Mouse (Mus musculus): Measurements from ENCODE around the gene Mlx. TPM values are rescaled to one million over a fixed set of nuclear protein-coding genes. Genes with fewer than 3 reads are reported as not detected.

Gene Mlx
- polyA plus RNA-seq, 1 experiment from 2014 or later = 87.3 TPM

DNA sequence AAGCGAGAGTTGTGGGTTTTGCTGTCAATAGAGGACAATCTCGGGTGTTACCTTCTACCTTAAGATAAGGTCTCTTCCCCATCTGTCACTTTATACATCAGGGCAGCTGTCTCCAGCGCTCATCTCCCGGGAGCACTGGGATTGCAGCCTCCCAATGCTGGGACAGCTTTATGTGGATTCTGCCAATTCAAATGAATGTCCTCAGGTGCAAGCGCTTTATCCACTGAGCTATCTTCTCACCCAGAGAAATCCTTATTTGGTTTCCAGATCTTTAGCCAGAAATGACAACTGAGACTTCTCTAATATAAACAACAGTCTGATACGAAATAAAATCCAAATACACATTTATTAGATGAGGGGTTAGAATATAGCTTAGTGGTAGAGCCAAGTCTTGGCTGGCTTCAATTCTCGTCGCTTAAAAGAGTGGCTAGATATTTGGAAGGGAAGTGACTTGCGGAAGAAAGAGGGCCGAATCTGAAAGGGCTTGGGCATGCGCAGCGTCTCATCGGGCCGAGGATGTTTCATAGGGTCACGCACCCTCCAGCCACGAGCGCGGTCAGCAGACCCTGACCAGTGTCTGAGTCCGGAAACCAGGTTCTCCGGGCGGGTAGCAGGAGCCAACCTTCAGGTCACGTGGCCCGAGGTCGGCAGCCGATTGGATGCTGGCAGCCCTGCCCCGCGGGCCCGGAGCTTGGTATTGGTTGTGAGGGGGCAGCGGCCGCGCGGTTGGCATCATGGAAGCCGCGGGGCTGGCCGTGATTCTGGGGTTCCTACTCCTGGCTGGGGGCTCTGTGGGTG, 17.5 kb upstream of the Mlx start, which contains the start of gene Naglu:
Gene Naglu, plus strand, starts transcription at position 622 of the 798 bp plus-strand sequence.
- 4% methylated on average over 35 of the region's 35 CpGs for WGBS

DNA sequence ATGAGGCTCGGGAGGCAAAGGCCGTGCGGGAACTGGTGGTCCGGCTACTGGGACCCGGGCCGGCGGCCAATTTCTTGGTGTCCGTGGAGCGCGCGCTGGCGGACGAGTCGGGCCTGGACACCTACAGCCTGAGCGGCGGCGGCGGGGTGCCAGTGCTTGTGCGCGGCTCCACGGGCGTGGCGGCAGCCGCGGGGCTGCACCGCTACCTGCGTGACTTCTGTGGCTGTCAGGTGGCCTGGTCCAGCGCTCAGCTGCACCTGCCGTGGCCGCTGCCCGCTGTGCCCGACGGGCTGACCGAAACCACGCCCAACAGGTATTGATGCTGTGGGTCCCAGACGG, 16.9 kb upstream of the Mlx start:
- peak; percentile 62 for ATAC-seq (ENCODE audit: low read depth)
- Histone ChIP-seq H3K4me1 (replicated peaks) (peaks cover 29% of the 10 kb centered on the region), H3K9ac (peak overlapping the region; percentile 89), H3K36me3 (no peaks in the 10 kb centered on the region), H3K4me3 (peak overlapping the region; percentile 80), H3K4me2 (peak overlapping the region; percentile 97), H3K9me3 (no peaks in the 10 kb centered on the region), H3K27me3 (0 out of 2 replicates have a peak, but pooled peaks cover 11% of the 10 kb centered on the region), H3K27ac (replicated peaks) (peak overlapping the region; percentile 81)
- under 1% methylated on average over 36 of the region's 36 CpGs for WGBS

More for the DNA sequence above, 17.5 kb upstream of the Mlx start, which contains the start of gene Naglu:
- H3K9me3 ChIP-seq = no peaks in the 10 kb centered on the region
- H3K9ac ChIP-seq = peak within 1 kb of the TSS; percentile 89
- H3K27ac ChIP-seq (replicated peaks) = peak within 1 kb of the TSS; percentile 81
- ATAC-seq (ENCODE audit: low read depth) = peak; percentile 90
- 0 out of 2 replicates have a peak, but pooled peaks cover 11% of the 10 kb centered on the region for H3K27me3 ChIP-seq
- H3K4me1 ChIP-seq (replicated peaks) = peaks cover 29% of the 10 kb centered on the region
- no peaks in the 10 kb centered on the region for H3K36me3 ChIP-seq
- H3K4me3 ChIP-seq = peak within 1 kb of the TSS; percentile 80
- H3K4me2 ChIP-seq = peak within 1 kb of the TSS; percentile 97

DNA sequence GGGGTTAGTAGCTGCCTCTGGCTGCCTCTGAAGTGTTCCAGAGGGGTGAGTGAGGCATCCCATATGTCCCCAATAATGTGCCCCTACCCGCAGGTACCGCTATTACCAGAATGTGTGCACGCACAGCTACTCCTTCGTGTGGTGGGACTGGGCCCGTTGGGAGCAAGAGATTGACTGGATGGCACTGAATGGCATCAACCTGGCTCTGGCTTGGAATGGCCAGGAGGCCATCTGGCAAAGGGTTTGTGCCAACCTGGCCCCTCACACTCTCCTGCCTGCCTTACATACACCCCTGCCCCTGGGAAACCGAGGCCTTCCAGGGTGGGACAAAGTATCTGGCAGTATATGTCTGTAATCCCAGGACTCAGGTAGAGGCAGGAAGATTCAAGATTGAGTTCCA, 16.1 kb upstream of the Mlx start:
- peak overlapping the region; percentile 80 for H3K4me3 ChIP-seq
- peak overlapping the region; percentile 97 for H3K4me2 ChIP-seq
- no peaks in the 10 kb centered on the region for H3K36me3 ChIP-seq
- no peaks in the 10 kb centered on the region for H3K9me3 ChIP-seq
- peaks cover 14% of the 10 kb centered on the region; the same call in 1 of the 2 replicates for H3K27me3 ChIP-seq
- no peak for ATAC-seq (ENCODE audit: low read depth)
- 74% methylated on average over 6 of the region's 6 CpGs for WGBS
- peaks cover 29% of the 10 kb centered on the region for H3K4me1 ChIP-seq (replicated peaks)
- peak overlapping the region; percentile 89 for H3K9ac ChIP-seq
- H3K27ac ChIP-seq (replicated peaks) = no peak overlapping the region

DNA sequence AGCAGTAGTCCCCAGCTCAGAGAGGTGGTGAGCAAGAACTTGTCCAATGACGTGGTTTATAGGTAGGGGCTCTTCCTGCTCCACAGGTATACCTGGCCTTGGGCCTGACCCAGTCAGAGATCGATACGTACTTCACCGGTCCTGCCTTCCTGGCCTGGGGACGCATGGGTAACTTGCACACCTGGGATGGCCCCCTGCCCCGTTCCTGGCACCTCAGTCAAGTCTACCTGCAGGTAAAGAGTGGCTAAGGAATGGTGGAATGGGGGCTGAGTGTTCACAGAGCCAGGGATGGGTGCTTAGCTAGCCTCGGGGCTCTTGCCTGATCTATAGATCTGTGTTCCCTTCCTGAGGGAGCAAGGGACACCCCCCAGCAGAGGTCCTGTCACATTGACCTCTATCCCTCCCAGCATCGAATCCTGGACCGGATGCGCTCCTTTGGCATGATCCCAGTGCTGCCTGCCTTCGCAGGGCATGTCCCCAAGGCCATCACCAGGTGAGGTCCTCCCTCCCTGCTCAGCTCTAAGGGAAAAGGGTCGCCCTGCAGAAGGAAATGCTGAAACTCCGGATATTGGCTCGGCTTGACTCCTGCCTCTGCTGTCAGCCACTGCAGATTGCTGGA, 15.2 kb upstream of the Mlx start:
- peaks cover 20% of the 10 kb centered on the region for H3K4me1 ChIP-seq (replicated peaks)
- H3K27me3 ChIP-seq = peaks cover 24% of the 10 kb centered on the region
- no peak overlapping the region for H3K4me2 ChIP-seq
- WGBS = 75% methylated on average over 14 of the region's 14 CpGs
- H3K27ac ChIP-seq (replicated peaks) = no peak overlapping the region
- peaks cover 6% of the 10 kb centered on the region; the same call in 1 of the 2 replicates for H3K36me3 ChIP-seq
- no peak for ATAC-seq (ENCODE audit: low read depth)
- H3K4me3 ChIP-seq = no peak overlapping the region
- no peak overlapping the region for H3K9ac ChIP-seq
- no peaks in the 10 kb centered on the region for H3K9me3 ChIP-seq

DNA sequence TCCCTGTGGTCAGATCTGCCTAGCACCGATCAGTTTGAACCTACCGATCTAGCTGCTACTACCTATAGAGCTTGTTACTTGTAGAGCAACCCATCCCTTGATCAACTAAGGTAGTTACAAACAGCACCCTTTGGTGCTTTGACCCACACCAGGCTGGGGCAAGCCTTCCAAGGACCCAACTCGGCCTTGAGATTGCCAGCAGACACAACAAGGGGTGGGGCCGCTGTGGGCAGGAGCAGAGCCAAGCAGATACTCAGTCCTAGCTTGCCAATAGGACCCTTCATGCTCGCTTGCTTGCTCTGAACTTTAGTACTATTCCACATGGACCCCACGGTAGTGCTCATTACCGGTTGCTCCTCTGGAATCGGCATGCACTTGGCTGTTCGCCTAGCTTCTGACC, 9.0 kb upstream of the Mlx start, which contains the start of gene Hsd17b1:
Gene Hsd17b1, plus strand, starts transcription at position 291 of the 400 bp plus-strand sequence.
- no peak within 1 kb of the TSS for H3K4me2 ChIP-seq
- no peak within 1 kb of the TSS for H3K27ac ChIP-seq (replicated peaks)
- no peaks in the 10 kb centered on the region for H3K9me3 ChIP-seq
- 72% methylated on average over 9 of the region's 9 CpGs for WGBS
- H3K36me3 ChIP-seq = peaks cover 6% of the 10 kb centered on the region; the same call in 1 of the 2 replicates
- H3K9ac ChIP-seq = no peak within 1 kb of the TSS
- no peak within 1 kb of the TSS for H3K4me3 ChIP-seq
- ATAC-seq (ENCODE audit: low read depth) = no peak
- H3K4me1 ChIP-seq (replicated peaks) = peaks cover 21% of the 10 kb centered on the region
- H3K27me3 ChIP-seq = peaks cover 57% of the 10 kb centered on the region

DNA sequence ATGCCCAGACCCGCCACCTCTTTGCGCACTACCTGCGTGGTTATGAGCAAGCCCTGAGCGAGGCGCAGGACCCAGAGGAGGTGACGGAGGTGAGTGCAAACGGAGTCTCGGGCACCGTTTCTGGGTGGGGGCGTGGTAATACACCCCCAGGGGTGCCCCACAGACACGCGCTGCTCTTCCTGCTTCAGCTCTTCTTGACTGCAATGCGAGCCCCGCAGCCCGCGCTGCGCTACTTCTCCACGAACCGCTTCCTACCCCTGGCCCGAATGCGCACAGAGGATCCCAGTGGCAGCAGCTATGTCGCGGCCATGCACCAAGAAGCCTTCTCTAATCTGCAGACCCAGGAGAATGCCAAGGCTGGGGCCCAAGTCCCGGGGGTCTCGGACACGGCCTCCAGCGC, 7.3 kb upstream of the Mlx start:
- Histone ChIP-seq H3K36me3 (peaks cover 9% of the 10 kb centered on the region; the same call in 1 of the 2 replicates), H3K9me3 (no peaks in the 10 kb centered on the region), H3K27me3 (peaks cover 57% of the 10 kb centered on the region), H3K4me2 (peak overlapping the region; percentile 20), H3K4me1 (replicated peaks) (peaks cover 32% of the 10 kb centered on the region), H3K4me3 (no peak overlapping the region), H3K27ac (replicated peaks) (no peak overlapping the region), H3K9ac (0 out of 2 replicates have a peak overlapping the region, but pooled peaks have one; percentile 17)
- WGBS = 2% methylated on average over 27 of the region's 27 CpGs
- ATAC-seq (ENCODE audit: low read depth) = no peak

DNA sequence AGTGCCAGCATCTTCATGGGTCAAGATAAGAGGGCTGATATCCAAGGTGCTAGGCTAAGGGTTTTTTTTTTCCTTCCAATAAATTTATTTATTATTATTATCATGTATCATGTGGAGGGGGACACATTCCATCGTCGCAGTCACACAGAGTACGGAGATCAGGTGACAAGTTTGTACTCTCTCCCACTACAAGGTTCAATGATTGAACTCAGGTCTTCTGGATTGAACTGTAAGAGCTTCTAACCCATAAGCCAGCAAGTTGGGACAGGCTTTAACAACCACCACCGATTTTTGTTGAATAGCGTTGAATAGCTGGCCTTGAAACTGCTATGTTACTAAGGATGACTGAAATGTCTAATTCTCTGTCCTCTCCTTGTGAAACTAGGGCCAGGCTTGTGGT, 6.7 kb upstream of the Mlx start:
- WGBS = 68% methylated on average over 5 of the region's 5 CpGs
- Histone ChIP-seq H3K4me2 (no peak overlapping the region), H3K27me3 (peaks cover 57% of the 10 kb centered on the region)

DNA sequence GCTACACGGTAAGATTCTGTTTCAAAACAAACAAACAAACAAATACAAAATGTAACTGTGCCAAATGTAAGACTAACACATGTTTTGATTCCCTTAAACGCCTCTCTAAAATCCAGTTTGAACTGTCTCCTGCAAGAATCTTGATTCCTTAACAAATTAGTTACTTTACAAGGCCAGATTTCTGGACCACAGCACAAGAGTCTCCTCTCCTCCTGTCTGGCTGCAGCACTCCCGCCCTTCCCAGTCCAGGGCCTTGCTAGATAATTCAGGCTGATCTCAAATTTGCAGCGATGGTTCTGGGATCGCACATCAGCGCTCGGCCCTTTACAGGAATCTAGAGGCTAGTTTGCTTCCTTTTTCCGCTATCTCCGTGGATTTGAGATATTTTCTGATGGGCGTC, 5.4 kb upstream of the Mlx start:
- peak overlapping the region; percentile 92 for H3K27ac ChIP-seq (replicated peaks)
- 5% methylated on average over 10 of the region's 10 CpGs for WGBS
- no peaks in the 10 kb centered on the region for H3K9me3 ChIP-seq
- H3K9ac ChIP-seq = peak overlapping the region; percentile 95
- H3K4me3 ChIP-seq = peak overlapping the region; percentile 69
- H3K36me3 ChIP-seq = peaks cover 8% of the 10 kb centered on the region
- H3K4me1 ChIP-seq (replicated peaks) = peaks cover 45% of the 10 kb centered on the region
- H3K4me2 ChIP-seq = peak overlapping the region; percentile 99
- no peak for ATAC-seq (ENCODE audit: low read depth)
- H3K27me3 ChIP-seq = peaks cover 47% of the 10 kb centered on the region

More for the DNA sequence above, 6.7 kb upstream of the Mlx start:
- H3K9ac ChIP-seq = no peak overlapping the region
- H3K4me1 ChIP-seq (replicated peaks) = peaks cover 32% of the 10 kb centered on the region
- H3K4me3 ChIP-seq = no peak overlapping the region
- H3K36me3 ChIP-seq = peaks cover 12% of the 10 kb centered on the region; the same call in 1 of the 2 replicates
- no peaks in the 10 kb centered on the region for H3K9me3 ChIP-seq
- no peak for ATAC-seq (ENCODE audit: low read depth)
- no peak overlapping the region for H3K27ac ChIP-seq (replicated peaks)

DNA sequence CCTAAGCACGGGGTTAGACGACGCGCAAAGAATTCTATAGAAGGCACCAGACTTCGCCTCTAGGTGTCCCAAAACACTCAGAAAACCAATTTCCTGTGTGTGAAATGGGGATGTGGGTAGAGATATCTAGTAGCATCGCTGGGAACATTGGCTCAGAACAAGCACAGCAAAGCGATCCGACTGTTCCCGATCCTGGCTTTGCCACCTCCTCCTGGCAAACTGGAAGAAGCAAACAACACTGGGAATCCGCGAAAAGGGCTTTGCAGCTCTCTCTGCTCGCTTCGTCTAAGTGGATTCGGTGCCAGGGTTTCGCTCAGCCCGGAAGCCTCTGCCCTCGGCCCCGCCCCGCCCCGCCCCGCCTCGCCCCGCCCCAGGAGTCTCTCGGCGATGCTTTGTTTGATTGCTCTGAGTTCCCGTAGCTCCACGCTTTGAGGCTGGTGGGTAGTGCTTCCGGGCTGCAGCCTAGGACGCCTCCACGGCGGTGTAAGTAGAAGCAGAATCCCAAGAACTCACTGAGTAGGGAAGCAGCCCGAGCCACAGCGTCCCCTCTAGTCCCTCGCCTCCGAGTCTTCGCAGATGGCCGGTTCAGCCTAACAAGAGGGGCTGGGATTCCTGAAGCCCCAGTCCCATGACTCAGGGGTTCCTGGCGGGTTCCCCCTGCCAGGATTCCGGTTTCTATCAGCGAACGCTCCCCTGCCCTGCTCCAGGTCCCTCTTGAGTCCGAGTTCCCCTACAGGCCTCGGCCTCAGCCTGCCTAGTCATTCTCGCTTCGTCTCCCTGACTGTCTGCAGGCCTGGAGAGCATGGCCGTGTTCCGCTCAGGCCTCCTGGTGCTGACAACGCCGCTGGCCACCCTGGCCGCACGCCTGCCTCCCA, 4.6 kb upstream of the Mlx start, which contains the start of gene Coasy:
Gene Coasy, plus strand, starts transcription at position 358 of the 875 bp plus-strand sequence.
- ATAC-seq (ENCODE audit: low read depth) = peak; percentile 89
- peaks cover 47% of the 10 kb centered on the region for H3K4me1 ChIP-seq (replicated peaks)

DNA sequence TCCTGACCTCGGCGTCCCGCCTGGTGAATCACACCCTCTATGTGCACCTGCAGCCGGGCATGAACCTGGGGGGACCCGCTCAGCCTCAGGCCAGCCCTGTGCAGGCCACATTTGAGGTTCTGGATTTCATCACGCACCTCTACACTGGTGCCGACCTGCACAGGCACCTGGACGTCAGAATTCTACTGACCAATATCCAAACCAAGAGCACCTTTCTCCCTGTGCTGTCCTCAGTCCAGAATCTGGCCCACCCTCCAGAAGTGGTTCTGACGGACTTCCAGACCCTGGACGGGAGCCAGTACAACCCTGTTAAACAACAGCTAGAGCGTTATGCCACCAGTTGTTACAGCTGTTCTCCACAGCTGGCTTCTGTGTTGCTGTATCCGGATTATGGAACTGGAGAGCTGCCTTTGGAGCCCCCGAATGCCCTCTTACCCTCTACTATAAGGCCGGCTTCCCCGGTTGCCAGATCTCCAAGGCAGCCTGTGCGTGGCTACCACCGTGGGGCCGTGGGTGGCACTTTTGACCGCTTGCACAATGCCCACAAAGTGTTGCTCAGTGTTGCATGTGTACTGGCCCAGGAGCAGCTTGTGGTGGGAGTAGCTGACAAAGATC, 3.9 kb upstream of the Mlx start:
- no peaks in the 10 kb centered on the region for H3K9me3 ChIP-seq
- H3K27ac ChIP-seq (replicated peaks) = peak overlapping the region; percentile 92
- WGBS = 28% methylated on average over 19 of the region's 19 CpGs
- peaks cover 32% of the 10 kb centered on the region for H3K27me3 ChIP-seq
- peaks cover 6% of the 10 kb centered on the region; the same call in 1 of the 2 replicates for H3K36me3 ChIP-seq
- ATAC-seq (ENCODE audit: low read depth) = no peak; the same call in 1 of the 2 replicates
- H3K4me1 ChIP-seq (replicated peaks) = peaks cover 54% of the 10 kb centered on the region
- peak overlapping the region; percentile 69 for H3K4me3 ChIP-seq
- H3K4me2 ChIP-seq = peak overlapping the region; percentile 99
- peak overlapping the region; percentile 95 for H3K9ac ChIP-seq

More for the DNA sequence above, 4.6 kb upstream of the Mlx start, which contains the start of gene Coasy:
- Histone ChIP-seq H3K4me3 (peak within 1 kb of the TSS; percentile 69), H3K27me3 (peaks cover 39% of the 10 kb centered on the region), H3K4me2 (peak within 1 kb of the TSS; percentile 99), H3K9me3 (no peaks in the 10 kb centered on the region), H3K36me3 (peaks cover 6% of the 10 kb centered on the region; the same call in 1 of the 2 replicates), H3K27ac (replicated peaks) (peak within 1 kb of the TSS; percentile 92), H3K9ac (peak within 1 kb of the TSS; percentile 95)
- WGBS = under 1% methylated on average over 51 of the region's 51 CpGs

DNA sequence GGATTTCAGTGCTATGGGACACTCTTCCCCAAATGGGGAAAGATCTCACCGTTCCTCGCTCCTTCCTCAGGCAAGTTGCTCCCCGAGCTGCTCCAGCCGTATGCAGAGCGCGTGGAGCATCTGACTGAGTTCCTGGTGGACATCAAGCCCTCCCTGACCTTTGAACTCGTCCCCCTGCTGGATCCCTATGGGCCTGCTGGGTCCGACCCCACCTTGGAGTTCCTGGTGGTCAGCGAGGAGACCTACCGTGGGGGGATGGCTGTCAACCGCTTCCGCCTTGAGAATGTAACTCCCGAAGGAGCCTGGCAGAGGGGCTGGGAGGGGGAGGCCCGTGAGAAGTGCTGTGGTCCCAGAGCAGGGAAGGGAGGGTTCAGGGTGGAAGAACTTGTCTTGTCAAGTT, 2.8 kb upstream of the Mlx start:
- no peak overlapping the region for H3K4me3 ChIP-seq
- 0 out of 2 replicates have a peak overlapping the region, but pooled peaks have one; percentile 36 for H3K9ac ChIP-seq
- H3K4me1 ChIP-seq (replicated peaks) = peaks cover 60% of the 10 kb centered on the region
- H3K27ac ChIP-seq (replicated peaks) = no peak overlapping the region
- WGBS = 78% methylated on average over 14 of the region's 14 CpGs
- peaks cover 21% of the 10 kb centered on the region for H3K27me3 ChIP-seq
- H3K4me2 ChIP-seq = no peak overlapping the region
- no peak for ATAC-seq (ENCODE audit: low read depth)
- H3K9me3 ChIP-seq = no peaks in the 10 kb centered on the region
- H3K36me3 ChIP-seq = peaks cover 15% of the 10 kb centered on the region
